8 mouse cellular contexts compared by ENCODE assay signal in the genomic region with DNA sequence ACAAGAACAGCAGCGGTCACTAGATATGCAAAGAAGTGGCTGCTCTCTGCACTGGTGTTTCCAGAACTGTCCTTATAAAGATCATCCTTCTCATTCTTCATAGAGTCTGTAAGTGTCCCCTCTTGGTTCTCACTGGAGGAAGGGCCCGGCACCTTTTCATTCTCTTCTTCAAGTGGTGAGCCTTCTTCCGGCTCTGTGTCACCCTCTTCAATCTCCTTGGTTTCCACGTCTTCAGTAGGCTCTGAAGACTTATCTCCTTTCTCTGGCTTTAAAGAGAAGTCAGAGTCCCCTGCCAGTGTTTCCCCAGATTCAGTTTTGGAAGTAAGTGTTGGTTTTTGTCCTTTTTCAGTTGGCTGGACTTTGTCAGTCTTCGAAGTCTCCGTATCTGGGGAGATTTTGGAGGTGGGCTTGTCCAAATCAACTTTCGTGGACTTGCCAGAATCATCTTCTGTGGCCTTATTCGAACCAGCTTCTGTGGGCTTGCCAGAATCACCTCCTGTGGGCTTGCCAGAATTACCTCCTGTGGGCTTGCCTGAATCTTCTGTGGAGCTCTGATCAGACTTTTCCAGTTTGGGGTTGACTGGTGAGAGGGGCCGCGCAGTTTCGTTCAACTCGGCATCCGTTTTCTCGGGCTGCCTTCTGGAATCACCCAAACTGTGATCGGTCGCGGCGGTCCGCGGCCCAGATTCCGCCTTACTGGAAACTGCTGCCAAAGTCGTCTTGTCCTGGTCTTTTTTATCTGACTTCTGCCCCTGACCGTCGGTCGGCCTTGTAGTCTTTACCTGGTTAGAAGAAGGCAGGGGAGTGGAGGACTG. TPM values are rescaled to one million over a fixed set of nuclear protein-coding genes. Genes with fewer than 3 reads are reported as not detected.
A peak's percentile ranks its signal among the peaks of the same experiment; 100 is the strongest.
DNase-seq lines count a peak whose midpoint lies in the region; ATAC-seq and TF ChIP-seq lines count a peak whose summit lies in the region.

No protein-coding gene starts in this region.

- H3K27me3 ChIP-seq in heart, postnatal 0 days (ENCODE audit: control insufficient read depth, insufficient read depth, low read length): no peaks in the 10 kb centered on the region

- intact Hi-C loops in left cerebral cortex, adult 2 months (cut with DNase I): no loop called here
- intact Hi-C loops in left cerebral cortex, postnatal 25 days (cut with DNase I): no loop called here

- TF ChIP-seq EP300 in heart, postnatal 0 days (IDR thresholded peaks at IDR 0.05; ENCODE audit: low read depth): no peak

- peaks cover 18% of the 10 kb centered on the region for H3K4me1 ChIP-seq in heart, postnatal 0 days (ENCODE audit: control insufficient read depth, insufficient read depth)

- no peak for ATAC-seq in heart, postnatal 0 days (ENCODE audit: insufficient read depth, low read depth)
- ATAC-seq in megakaryocyte, adult 5-6 weeks (ENCODE audit: poor library complexity, severe bottlenecking): peak; percentile 5; the same call in 1 of the 2 replicates

- no peaks in the 10 kb centered on the region for H3K9me3 ChIP-seq in heart, postnatal 0 days (replicated peaks; ENCODE audit: control insufficient read depth, low read length)

- H3K36me3 ChIP-seq in heart, postnatal 0 days (replicated peaks; ENCODE audit: control insufficient read depth, insufficient read depth, low read length): peaks cover 22% of the 10 kb centered on the region

- WGBS in heart, postnatal 0 days: 16% methylated on average over 25 of the region's 25 CpGs

- no peak for DNase-seq in left cerebral cortex, adult 2 months (ENCODE audit: extremely low spot score in 1 of 2, low spot score in 2 of 2)
- DNase-seq in left cerebral cortex, postnatal 25 days (ENCODE audit: low spot score in 2 of 2): no peak
- peak; percentile 8 for DNase-seq in brain, adult 2 months (ENCODE audit: low read depth, low spot score)
- no peak for DNase-seq in heart, postnatal 0 days (ENCODE audit: low spot score)
- peak; percentile 58 for DNase-seq in thymus, postnatal 4 days
- DNase-seq in gastrocnemius, postnatal 25 days: no peak
- DNase-seq in embryo, embryonic 10 days (ENCODE audit: low spot score): no peak

- H3K9ac ChIP-seq in heart, postnatal 0 days (replicated peaks; ENCODE audit: low read depth, low read length): peak overlapping the region; percentile 77

- H3K4me2 ChIP-seq in heart, postnatal 0 days (ENCODE audit: low read depth, low read length): peak overlapping the region; percentile 90

- peak overlapping the region; percentile 77 for H3K27ac ChIP-seq in left cerebral cortex, adult 2 months
- H3K27ac ChIP-seq in heart, postnatal 0 days (ENCODE audit: low read depth): peak overlapping the region; percentile 57; the same call in 1 of the 2 replicates

- no peak for TF ChIP-seq CTCF in left cerebral cortex, adult 2 months (IDR thresholded peaks at IDR 0.05)
- TF ChIP-seq CTCF in heart, postnatal 0 days (IDR thresholded peaks at IDR 0.05; ENCODE audit: low read depth): no peak

- H3K4me3 ChIP-seq in left cerebral cortex, adult 2 months: peak overlapping the region; percentile 73
- H3K4me3 ChIP-seq in heart, postnatal 0 days (ENCODE audit: low read depth, low read length): peak overlapping the region; percentile 81

RNA-seq across cellular contexts. Expression of a gene that starts 1.0 kb away (rescaled TPM):
- total RNA-seq in left cerebral cortex, adult 2 months (2021): 10 to 100 TPM; 95.1 to 95.5 TPM
- total RNA-seq in left cerebral cortex, postnatal 25 days (2021): 10 to 100 TPM; 87.7 to 91.5 TPM
- total RNA-seq in heart, postnatal 0 days (2014; rRNA removed; ENCODE audit: low replicate concordance): 16.4 and 22.5 TPM in 2 replicates
- polyA plus RNA-seq in heart, postnatal 0 days (2015; fragmentation: Nextera tagmentation; extraction: Ambion mirVana): 19.4 and 21.3 TPM in 2 replicates
- 50.5 and 53.2 TPM in 2 replicates for total RNA-seq in megakaryocyte, adult 5-6 weeks (2015)
- 59.1 and 59.6 TPM in 2 replicates for total RNA-seq in megakaryocyte, adult 5-6 weeks (2017)
- total RNA-seq in gastrocnemius, postnatal 25 days (2021): 10 to 100 TPM; 20.6 to 22.9 TPM

RNA-seq across cellular contexts. Expression of a gene that starts 17.5 kb away (rescaled TPM):
- 10 to 100 TPM; 46.3 to 50.3 TPM for total RNA-seq in left cerebral cortex, adult 2 months (2021)
- total RNA-seq in left cerebral cortex, postnatal 25 days (2021): 10 to 100 TPM; 46.2 to 60.5 TPM
- 21.8 and 41.8 TPM in 2 replicates for total RNA-seq in heart, postnatal 0 days (2014; rRNA removed; ENCODE audit: low replicate concordance)
- polyA plus RNA-seq in heart, postnatal 0 days (2015; fragmentation: Nextera tagmentation; extraction: Ambion mirVana): 64.4 and 69.1 TPM in 2 replicates
- total RNA-seq in megakaryocyte, adult 5-6 weeks (2015): 2.2 and 5.2 TPM in 2 replicates
- 3.8 and 7.2 TPM in 2 replicates for total RNA-seq in megakaryocyte, adult 5-6 weeks (2017)
- total RNA-seq in gastrocnemius, postnatal 25 days (2021): 10 to 100 TPM; 55.9 to 73.4 TPM

RNA-seq across cellular contexts. Expression of a gene that starts 17.6 kb away (rescaled TPM):
- 10 to 100 TPM; 19.1 to 21.3 TPM for total RNA-seq in left cerebral cortex, adult 2 months (2021)
- 10 to 100 TPM; 18.0 to 18.3 TPM for total RNA-seq in left cerebral cortex, postnatal 25 days (2021)
- 21.9 and 30.9 TPM in 2 replicates for total RNA-seq in heart, postnatal 0 days (2014; rRNA removed; ENCODE audit: low replicate concordance)
- 17.6 and 18.6 TPM in 2 replicates for polyA plus RNA-seq in heart, postnatal 0 days (2015; fragmentation: Nextera tagmentation; extraction: Ambion mirVana)
- total RNA-seq in megakaryocyte, adult 5-6 weeks (2015): 6.4 and 7.0 TPM in 2 replicates
- 8.6 and 10.2 TPM in 2 replicates for total RNA-seq in megakaryocyte, adult 5-6 weeks (2017)
- total RNA-seq in gastrocnemius, postnatal 25 days (2021): 1 to 10 TPM; 8.6 to 9.3 TPM

Comparison
In these comparisons a context has a peak if more than half of its experiments do, and no peak if none do; other contexts are left out.
1. DNase-seq: peak in brain, adult 2 months (single experiment) and thymus, postnatal 4 days (single experiment); none in left cerebral cortex, adult 2 months (0 of 2), left cerebral cortex, postnatal 25 days (0 of 2), heart, postnatal 0 days (single experiment), gastrocnemius, postnatal 25 days (single experiment) and embryo, embryonic 10 days (single experiment).